Mouse (Mus musculus): ENCODE results near the gene Pygm.

GRCm38 (mm10) chr19:6418984-6419692 is 34.9 kb downstream of the Pygm start:
- TF ChIP-seq CTCF (IDR thresholded peaks at IDR 0.05; ENCODE audit: control insufficient read depth, insufficient read depth, insufficient read length) (no peak), FOSL1 (IDR thresholded peaks at IDR 0.05; ENCODE audit: insufficient read depth, low read length, poor library complexity, severe bottlenecking) (no peak), MAX (IDR thresholded peaks at IDR 0.05) (no peak), CEBPB (IDR thresholded peaks at IDR 0.05; ENCODE audit: low read depth) (no peak), MYOG (IDR thresholded peaks at IDR 0.05; ENCODE audit: control insufficient read depth, extremely low read depth, insufficient read length) (no peak), MYOD1 (IDR thresholded peaks at IDR 0.05; ENCODE audit: control insufficient read depth, insufficient read length, low read depth) (no peak)

Data from C2C12 (cell line).